Mouse (Mus musculus): Measurements from ENCODE around the gene Rxra.

Gene Rxra

GRCm38 (mm10) chr2:27740091-27740608, 63.9 kb downstream of the Rxra start:
- peak; percentile 90 for DNase-seq (ENCODE audit: low spot score)

- DNase-seq (ENCODE audit: low spot score) = no peak
Measured at GRCm38 (mm10) chr2:27743177-27743576, 66.9 kb downstream of the Rxra start.

- DNase-seq (ENCODE audit: low spot score) = no peak
Measured at GRCm38 (mm10) chr2:27743863-27744611, 67.8 kb downstream of the Rxra start.

- no peak for DNase-seq (ENCODE audit: low spot score)
Measured at GRCm38 (mm10) chr2:27744612-27745351, 68.5 kb downstream of the Rxra start.

GRCm38 (mm10) chr2:27745673-27746620, 69.7 kb downstream of the Rxra start:
- peak; percentile 31 for DNase-seq (ENCODE audit: low spot score)

- no peak for DNase-seq (ENCODE audit: low spot score)
Measured at GRCm38 (mm10) chr2:27746854-27747253, 70.6 kb downstream of the Rxra start.

GRCm38 (mm10) chr2:27748984-27749383, 72.7 kb downstream of the Rxra start:
- DNase-seq (ENCODE audit: low spot score) = no peak

GRCm38 (mm10) chr2:27750399-27751134, 74.3 kb downstream of the Rxra start:
- DNase-seq (ENCODE audit: low spot score) = no peak

- DNase-seq (ENCODE audit: low spot score) = no peak
Measured at GRCm38 (mm10) chr2:27751135-27751519, 74.9 kb downstream of the Rxra start.

GRCm38 (mm10) chr2:27751803-27752202, 75.6 kb downstream of the Rxra start:
- no peak for DNase-seq (ENCODE audit: low spot score)

- DNase-seq (ENCODE audit: low spot score) = no peak
Measured at GRCm38 (mm10) chr2:27754094-27754493, 77.9 kb downstream of the Rxra start.

- DNase-seq (ENCODE audit: low spot score) = no peak
Measured at GRCm38 (mm10) chr2:27755986-27756641, 79.9 kb downstream of the Rxra start.

GRCm38 (mm10) chr2:27758414-27759301, 82.4 kb downstream of the Rxra start:
- peak; percentile 63 for DNase-seq (ENCODE audit: low spot score)

GRCm38 (mm10) chr2:27759431-27759830, 83.2 kb downstream of the Rxra start:
- DNase-seq (ENCODE audit: low spot score) = no peak

GRCm38 (mm10) chr2:27761260-27761995, 85.2 kb downstream of the Rxra start:
- no peak for DNase-seq (ENCODE audit: low spot score)

- DNase-seq (ENCODE audit: low spot score) = no peak
Measured at GRCm38 (mm10) chr2:27761996-27762340, 85.7 kb downstream of the Rxra start.

GRCm38 (mm10) chr2:27762509-27762908, 86.3 kb downstream of the Rxra start:
- no peak for DNase-seq (ENCODE audit: low spot score)

- DNase-seq (ENCODE audit: low spot score) = no peak
Measured at GRCm38 (mm10) chr2:27762920-27763780, 86.9 kb downstream of the Rxra start.

All from embryo, embryonic 10.5 days (tissue).